Mouse (Mus musculus): Measurements from ENCODE around the gene Zfp110.

DNA sequence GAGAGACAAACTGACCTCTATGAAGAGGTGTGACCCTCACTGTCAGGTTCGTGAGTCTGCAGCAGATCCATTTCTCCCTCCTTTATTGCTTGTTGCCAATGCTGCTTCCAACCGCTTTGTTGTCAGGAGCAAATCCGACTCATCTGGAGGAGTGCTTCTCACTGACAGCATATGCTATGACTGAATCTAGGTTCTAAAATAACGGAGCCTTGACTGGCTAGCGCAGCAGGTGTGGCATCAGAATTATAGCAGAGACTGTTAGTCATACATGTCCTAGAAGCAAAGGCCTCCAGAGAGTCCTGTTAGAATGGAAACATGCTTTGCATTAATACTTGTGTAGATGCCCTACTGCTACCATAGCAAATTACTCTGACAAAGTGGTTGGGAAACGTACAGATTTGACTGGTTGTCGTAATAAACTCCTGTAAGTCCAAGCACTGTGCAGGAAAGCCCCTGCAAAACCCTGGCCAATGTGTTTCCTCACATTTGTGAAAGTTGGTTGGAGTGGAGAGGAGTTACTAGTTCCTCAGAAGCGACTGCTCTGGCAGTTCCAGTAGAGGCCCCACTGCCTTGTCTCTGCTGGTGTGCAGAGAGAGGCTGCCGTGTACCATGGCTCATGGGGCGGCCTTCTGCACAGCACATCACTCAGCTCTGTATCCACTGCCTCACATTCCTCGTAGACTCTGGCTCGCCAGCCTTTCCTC, 52.2 kb downstream of the Zfp110 start:
- TF ChIP-seq POLR2A (IDR thresholded peaks at IDR 0.05; ENCODE audit: insufficient read length, low read depth) (no peak), E2F4 (IDR thresholded peaks at IDR 0.05; ENCODE audit: insufficient read depth) (no peak), MYOG (IDR thresholded peaks at IDR 0.05; ENCODE audit: control insufficient read depth in 1 of 3, insufficient read depth in 1 of 3, insufficient read length in 2 of 3, low read depth in 2 of 3) (no peak), POLR2AphosphoS2 (IDR thresholded peaks at IDR 0.05; ENCODE audit: insufficient read length, low read depth) (no peak), MAX (IDR thresholded peaks at IDR 0.05; ENCODE audit: low read depth) (no peak), TCF12 (IDR thresholded peaks at IDR 0.05; ENCODE audit: insufficient read depth, poor library complexity, severe bottlenecking) (no peak), REST (IDR thresholded peaks at IDR 0.05; ENCODE audit: insufficient read depth, insufficient read length) (no peak), MYOD1 (IDR thresholded peaks at IDR 0.05; ENCODE audit: control insufficient read depth in 1 of 3, insufficient read length in 2 of 3, low read depth in 2 of 3) (no peak)

Measured in myocyte (in vitro differentiated cells).